Mouse (Mus musculus) right cerebral cortex, adult 18-20 months (tissue): Measurements from ENCODE around the gene Aspg.

Experiments
- DNase-seq: peaks from one replicate; pipeline ENCODE4 v3.0.0; 2022; ENCODE audit warnings: mixed read lengths

The Aspg gene

GRCm38 (mm10) chr12:112113710-112114109 lies 7.2 kb downstream of the Aspg start:
- peak; percentile 76 for DNase-seq

GRCm38 (mm10) chr12:112117006-112117405 lies 10.5 kb downstream of the Aspg start:
- DNase-seq, result peak; percentile 41

- peak; percentile 89 for DNase-seq
Measured at GRCm38 (mm10) chr12:112117649-112118048, 11.2 kb downstream of the Aspg start.

GRCm38 (mm10) chr12:112121188-112121587 lies 14.7 kb downstream of the Aspg start:
- no peak for DNase-seq

- DNase-seq, result no peak
Measured at GRCm38 (mm10) chr12:112125903-112126302, 19.4 kb downstream of the Aspg start.

GRCm38 (mm10) chr12:112126931-112127635 lies 20.6 kb downstream of the Aspg start:
- no peak for DNase-seq

- no peak for DNase-seq
Measured at GRCm38 (mm10) chr12:112128526-112128925, 22.0 kb downstream of the Aspg start.

GRCm38 (mm10) chr12:112129300-112129856 lies 22.9 kb downstream of the Aspg start:
- DNase-seq, result no peak

GRCm38 (mm10) chr12:112130161-112130860 lies 23.8 kb downstream of the Aspg start:
- DNase-seq, result peak; percentile 17

GRCm38 (mm10) chr12:112130957-112131356 lies 24.5 kb downstream of the Aspg start:
- DNase-seq, result no peak

GRCm38 (mm10) chr12:112140231-112140630 lies 33.8 kb downstream of the Aspg start:
- DNase-seq, result peak; percentile 46

GRCm38 (mm10) chr12:112140745-112141144 lies 34.3 kb downstream of the Aspg start:
- DNase-seq, result no peak

GRCm38 (mm10) chr12:112141300-112141699 lies 34.8 kb downstream of the Aspg start:
- no peak for DNase-seq

GRCm38 (mm10) chr12:112143116-112143832 lies 36.8 kb downstream of the Aspg start:
- peak; percentile 15 for DNase-seq

GRCm38 (mm10) chr12:112143833-112144201 lies 37.3 kb downstream of the Aspg start:
- no peak for DNase-seq

- no peak for DNase-seq
Measured at GRCm38 (mm10) chr12:112144377-112145115, 38.1 kb downstream of the Aspg start.

- DNase-seq, result peak; percentile 81
Measured at GRCm38 (mm10) chr12:112145211-112145874, 38.9 kb downstream of the Aspg start.

GRCm38 (mm10) chr12:112145875-112146651 lies 39.6 kb downstream of the Aspg start, which contains the start of gene Kif26a:
Gene Kif26a, plus strand, starts transcription at chr12:112146208.
- peak; percentile 49 for DNase-seq

GRCm38 (mm10) chr12:112147365-112147764 lies 40.9 kb downstream of the Aspg start:
- DNase-seq, result no peak

- DNase-seq, result no peak
Measured at GRCm38 (mm10) chr12:112150011-112150410, 43.5 kb downstream of the Aspg start.
